Mouse (Mus musculus) adipocyte (in vitro differentiated cells): ENCODE measurements around the gene Hook2.

Experiments used
- DNase-seq: peaks from one replicate; pipeline ENCODE4 v3.0.0-alpha.2; 2016; ENCODE audit warnings: low spot score

Gene Hook2

DNA sequence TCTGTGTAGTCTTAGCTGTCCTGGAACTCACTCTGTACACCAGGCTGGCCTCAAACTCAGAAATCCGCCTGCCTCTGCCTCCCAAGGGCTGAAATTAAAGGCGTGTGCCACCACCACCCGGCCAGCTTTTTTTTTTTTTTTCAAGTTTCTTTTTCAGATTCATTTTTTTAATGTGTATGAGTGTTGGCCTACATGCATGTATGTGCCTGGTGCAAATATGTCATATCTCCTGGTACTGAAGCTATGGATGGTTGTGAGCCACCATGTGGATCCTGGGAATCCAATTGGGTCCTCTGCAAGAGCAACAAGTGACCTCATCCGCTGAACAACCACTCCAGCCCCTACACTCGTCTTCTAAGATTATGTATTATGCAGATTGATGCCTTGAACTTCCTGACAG, 3.0 kb upstream of the Hook2 start:
- no peak for DNase-seq

DNA sequence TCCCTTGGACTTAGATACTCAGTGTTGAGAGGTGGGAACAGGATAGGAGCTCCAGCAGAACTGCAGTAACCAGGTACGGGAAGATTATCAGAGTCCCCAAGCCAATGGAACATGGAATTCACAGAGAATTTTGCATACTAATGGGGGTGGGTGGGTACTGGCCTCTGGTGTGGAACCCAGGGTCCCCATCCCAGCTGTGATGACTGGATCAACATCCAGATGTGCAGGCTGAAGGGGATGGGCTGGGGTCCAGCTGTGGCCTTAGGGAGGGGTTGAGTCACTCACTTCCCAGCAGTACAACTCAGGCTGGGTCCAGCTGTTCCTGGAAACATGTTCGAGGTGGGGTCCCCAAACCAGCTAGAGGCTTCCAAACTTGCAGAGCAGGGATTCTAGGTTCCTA, 2.5 kb upstream of the Hook2 start:
- DNase-seq = no peak

DNA sequence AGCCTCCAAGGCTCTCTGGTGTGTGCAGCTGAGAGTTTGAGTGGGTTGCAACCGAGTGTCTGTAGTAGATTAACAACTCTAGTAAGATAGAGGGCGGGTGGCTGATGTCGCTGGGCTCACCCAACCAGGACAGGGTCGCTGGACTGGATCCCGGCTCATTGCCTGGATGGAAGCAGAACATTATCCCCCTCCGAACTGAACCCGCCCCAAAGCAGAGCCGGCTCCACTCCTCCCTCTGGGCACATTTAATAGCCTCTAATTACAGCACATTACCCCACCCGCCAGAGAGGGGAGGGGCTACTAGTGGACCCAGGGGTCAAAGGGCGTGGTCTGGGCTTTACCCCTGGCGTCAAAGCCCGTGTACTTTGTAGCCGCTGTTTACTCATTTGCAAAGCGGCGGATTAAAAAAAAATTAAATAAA, 1.1 kb upstream of the Hook2 start:
- DNase-seq = peak; percentile 76

DNA sequence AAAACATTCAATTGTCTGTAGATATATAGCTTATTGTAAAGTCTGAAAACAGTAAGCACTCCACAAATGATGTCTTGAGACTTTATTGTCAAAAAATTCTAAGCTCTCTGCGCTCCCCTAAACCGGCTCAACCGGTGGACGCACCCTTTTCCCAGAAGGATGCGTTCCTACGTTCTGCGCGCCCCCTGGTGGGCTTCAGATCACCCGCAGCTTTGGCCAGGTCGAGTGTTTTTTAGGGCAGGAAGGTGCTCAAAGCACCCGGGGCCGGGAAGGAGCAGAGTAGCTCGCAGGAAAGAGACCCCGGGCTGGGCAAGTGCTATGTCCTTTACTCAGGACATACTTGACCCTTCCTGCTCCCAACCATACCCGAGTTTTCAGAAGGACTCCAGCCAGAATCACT, 593 bp upstream of the Hook2 start:
- DNase-seq = peak; percentile 96

DNA sequence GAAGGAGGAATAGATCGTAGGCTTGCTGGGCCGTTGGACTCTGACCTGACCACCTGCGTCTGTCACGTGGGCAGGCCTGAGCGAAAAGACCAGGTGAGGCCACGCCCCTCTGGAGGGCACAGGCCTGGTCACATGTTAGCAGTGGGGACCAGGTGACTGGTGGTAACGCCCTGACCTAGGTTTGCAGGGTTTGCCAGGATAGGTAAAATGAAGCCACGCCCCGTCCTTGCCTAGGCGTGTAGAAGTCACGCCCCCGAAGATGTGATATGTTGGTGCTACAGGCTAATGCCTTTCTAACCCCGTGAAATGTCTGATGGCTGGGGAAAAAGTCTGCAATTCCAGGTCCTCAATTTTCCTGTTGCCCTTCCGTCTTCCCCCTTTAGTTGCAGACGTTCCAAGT, 433 bp downstream of the Hook2 start:
- DNase-seq = no peak

DNA sequence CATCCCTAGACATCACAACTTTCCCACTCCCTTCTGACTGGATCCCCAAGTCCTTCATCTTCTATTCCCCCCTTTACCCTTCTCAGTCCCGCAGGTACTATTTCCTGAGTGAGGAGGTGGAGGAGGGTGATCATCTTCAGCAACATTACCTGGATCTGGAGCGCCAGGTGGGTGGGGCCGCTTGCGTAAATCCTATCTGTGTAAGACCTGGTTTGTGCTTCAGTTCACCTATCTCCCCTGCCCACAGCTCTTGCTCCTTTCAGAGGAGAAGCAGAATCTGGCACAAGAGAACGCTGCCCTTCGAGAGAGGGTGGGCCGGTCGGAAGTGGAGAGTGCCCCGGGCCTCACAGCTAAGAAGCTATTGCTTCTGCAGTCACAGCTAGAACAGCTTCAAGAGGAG, 4.0 kb downstream of the Hook2 start:
- DNase-seq = no peak

DNA sequence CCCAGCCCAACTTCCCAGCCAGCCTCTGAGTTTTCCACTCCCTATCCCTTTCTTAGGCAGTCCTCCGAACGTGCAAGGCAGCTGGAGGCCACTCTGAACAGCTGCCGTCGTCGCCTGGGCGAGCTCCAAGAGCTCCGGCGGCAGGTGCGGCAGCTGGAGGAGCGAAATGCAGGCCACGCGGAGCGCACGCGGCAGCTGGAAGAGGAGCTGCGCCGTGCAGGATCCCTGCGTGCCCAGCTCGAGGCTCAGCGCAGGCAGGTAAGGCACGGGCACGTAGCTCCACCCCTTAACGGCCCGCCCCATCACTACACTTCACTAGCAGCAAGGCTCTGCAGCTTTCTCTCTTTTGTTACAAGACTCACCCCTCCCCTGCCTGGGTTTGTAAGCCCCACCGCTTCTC, 5.3 kb downstream of the Hook2 start:
- no peak for DNase-seq

DNA sequence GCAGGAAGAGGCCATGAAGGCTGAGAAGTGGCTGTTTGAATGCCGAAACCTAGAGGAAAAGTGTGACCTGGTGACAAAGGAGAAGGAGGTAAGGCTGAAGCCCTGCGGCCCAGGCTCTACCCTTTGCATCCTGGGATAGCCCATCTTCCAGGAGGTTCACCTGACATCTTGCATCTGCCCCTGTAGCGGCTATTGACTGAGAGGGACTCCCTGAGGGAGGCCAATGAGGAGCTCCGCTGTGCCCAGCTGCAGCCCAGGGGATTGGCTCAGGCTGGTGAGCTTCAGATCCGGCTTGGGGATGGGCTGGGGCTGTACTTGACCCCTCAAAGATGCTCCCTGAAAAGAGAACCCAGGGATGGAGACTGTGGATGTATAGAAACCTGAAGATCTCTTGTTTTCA, 6.6 kb downstream of the Hook2 start:
- DNase-seq = no peak

DNA sequence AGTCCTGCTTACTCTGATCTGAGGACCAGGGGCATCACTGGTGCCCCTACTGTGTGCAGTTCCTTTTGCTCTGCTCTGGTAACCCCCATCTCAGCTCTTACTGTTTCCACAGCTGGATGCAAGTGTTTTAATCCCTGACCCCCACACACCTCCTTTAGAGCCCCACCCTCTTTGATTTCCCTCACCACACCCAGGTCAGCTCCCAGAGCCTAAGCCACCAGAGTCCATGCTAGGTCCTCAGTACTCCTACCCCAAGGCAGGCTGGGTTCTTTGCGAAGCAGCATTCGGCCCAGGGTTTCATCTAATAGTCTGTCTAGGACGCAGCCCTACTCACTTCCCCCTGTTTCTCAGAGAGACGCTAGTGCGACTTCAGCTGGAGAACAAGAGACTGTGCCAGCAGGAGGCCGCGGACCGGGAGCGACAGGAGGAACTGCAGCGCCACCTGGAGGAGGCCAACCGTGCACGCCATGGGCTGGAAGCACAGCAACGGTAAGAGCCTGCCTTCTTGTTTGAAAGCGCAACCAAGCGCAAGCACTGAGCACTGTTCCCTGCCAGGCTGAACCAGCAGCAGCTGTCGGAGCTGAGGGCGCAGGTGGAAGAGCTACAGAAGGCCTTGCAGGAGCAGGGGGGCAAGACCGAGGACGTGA, 7.4 kb downstream of the Hook2 start:
- DNase-seq = peak; percentile 88

DNA sequence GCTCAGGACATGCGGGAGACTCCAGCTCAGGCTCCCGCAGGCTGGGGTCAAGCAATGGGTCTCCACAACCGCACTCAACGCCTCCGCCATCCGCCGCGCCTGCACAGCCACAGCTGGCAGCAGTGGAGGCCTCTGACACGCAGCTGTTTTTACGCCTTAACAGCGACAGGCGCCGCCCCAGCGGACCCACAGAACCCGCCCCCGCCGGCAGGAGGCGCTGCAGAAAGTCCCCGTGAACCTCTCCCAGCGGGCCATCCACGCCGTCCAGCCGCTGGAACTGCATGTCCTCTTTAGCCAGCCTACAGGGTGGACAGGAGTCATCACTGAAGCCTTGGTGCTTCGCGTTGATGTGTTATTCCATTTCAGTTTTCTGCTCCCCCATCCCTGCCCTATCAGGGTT, 17.3 kb downstream of the Hook2 start:
- no peak for DNase-seq

DNA sequence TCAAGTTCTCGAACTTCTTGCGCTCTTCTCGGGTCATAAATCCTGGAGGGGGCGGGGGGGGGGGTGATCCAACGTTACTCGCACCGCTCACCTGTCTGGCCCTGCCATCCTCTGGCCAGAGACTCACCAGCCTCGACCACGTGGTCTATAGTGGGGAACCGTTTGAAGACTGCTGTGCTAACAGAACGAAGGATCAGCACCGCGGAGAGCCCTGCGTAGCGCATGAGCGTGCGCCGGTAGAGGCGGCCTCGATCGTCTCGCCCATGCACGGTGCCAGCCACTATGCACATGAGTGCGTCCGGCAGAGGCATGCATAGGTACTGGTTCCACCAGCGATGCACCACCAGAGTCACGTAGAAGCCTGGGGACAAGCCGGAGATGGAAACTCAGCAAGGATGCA, 20.8 kb downstream of the Hook2 start:
- no peak for DNase-seq

DNA sequence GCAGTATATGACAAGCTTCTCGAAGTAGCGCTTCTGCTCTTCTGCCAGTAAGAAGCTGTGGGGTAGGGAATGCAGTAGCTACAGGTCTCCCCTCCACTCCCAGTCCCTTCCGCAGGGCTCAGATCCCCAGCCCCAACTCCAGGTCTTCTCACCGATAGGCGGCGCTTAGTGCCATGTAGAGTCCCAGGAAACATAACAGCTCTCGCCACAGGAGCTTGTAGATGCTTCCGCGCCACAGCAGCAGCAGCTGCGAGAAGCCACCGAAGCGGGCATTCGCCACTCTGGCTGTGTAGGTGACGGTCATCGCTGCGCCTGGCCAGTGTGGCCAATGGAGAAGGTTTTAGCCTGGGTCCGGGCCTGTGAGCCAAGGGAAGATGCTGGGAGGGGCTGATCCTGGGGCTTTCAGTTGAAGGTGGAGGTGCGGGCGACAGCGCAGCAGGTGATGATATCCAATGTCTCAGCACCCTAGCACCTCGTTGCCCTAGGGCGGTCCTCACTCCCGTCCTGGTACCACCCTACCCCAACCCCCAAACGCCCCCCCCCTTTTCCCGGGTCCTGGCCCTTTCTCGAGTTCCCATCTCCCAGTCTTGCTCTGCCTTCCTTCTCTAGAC, 22.9 kb downstream of the Hook2 start:
- no peak for DNase-seq

DNA sequence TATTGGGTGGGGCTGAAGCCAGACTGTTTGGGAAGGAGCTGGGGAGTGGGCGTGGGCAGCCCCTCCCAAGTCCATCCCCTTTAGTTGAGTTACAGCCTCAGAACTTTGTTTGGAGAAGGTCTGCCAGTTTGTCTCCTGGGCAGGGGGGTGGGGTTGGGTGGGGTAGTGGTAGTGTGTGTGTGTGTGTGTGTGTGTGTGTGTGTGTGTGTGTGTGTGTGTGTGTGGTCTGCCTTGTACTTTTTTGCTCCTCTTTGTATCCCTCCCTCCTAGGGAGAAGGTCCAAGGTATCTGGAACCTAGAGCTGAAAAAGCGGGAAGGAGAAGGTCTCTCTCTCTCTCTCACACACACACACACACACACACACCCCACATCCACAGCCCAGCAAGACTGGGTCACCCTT, 24.0 kb downstream of the Hook2 start, which contains the start of gene Best2:
Gene Best2 (minus strand): TSS at position 101 of the 400 bp plus-strand sequence.
- no peak for DNase-seq

DNA sequence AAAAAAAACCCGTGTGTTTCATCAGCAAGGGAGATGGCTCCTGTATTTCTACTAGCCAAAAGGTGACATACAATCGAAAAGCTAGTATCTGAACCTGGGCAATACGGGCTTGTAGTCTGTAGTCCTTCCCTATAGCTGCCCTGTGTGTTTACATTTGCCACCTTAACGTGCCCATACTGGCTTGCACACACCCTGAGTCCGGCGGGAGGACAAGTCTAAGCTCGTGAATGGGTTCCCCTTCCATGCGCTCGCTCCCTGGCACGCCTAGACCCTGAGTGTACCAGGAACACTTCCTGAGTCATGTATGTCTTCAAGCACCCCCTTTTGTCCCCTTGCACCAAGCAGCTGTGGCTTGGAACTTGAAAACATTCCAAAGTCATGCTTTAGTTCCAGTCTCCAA, 26.3 kb downstream of the Hook2 start:
- no peak for DNase-seq

DNA sequence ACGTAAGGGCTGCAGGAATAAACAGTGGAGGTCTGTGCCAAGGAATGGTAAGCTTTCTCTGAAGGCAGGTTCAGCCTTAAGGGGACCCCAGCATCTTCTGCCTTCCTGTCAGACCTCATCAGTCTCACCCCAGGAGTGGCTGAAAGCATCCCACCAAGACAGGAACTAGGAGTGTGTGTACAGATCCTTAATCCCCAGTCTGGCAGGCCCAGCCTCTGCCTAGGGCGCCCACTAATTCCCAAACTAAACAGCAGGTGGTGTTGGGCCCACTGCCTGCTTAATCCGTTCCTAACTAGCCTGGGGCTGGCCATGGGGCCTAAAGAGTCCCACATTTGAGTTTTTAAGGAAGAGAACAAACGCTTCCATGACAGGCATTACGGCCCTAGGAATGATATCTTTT, 26.8 kb downstream of the Hook2 start:
- DNase-seq = no peak

DNA sequence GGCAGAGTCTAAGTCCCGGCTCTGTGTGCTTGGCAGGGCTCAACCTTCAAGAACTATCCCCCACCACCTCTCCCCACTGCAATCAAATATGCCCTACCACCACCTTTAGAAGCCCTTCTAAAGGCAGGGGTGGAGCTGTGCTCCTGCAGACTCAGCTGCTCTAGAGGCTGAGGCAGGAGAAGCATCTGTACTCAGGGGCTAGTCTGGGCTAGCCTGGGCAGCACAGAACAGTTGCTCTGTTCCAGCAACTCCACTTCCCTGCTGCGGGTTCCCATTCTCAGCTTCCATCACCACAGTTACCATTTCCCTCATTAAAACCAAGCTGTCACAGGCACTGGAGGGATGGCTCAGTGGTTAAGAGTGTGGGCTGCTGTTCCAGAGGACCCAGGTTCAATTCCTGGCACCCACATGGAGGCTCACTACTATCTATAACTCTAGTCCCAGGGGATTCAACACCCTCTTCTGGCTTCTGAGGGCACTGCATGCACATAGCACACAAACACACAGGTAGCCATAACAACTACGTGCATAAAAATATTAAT, 31.2 kb downstream of the Hook2 start:
- DNase-seq = no peak

DNA sequence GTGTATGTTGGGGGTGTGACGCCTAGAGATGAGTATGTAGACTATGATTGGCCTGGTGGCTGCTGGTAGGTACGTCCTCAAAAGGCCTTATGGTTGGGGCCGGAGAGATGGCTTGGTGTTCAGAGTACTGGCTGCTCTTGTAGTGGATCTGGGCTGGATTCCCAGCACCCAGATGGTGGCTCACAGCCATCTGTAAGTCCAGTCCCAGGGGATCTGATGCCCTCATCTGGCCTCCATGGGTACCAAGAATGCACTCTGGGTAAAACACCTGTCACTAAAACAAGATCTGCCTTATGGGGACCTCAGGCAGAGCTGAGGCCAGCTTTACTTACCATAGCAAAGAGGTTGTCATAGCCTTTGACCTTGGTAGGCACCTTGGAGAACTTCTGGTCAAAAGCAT, 33.4 kb downstream of the Hook2 start:
- no peak for DNase-seq

DNA sequence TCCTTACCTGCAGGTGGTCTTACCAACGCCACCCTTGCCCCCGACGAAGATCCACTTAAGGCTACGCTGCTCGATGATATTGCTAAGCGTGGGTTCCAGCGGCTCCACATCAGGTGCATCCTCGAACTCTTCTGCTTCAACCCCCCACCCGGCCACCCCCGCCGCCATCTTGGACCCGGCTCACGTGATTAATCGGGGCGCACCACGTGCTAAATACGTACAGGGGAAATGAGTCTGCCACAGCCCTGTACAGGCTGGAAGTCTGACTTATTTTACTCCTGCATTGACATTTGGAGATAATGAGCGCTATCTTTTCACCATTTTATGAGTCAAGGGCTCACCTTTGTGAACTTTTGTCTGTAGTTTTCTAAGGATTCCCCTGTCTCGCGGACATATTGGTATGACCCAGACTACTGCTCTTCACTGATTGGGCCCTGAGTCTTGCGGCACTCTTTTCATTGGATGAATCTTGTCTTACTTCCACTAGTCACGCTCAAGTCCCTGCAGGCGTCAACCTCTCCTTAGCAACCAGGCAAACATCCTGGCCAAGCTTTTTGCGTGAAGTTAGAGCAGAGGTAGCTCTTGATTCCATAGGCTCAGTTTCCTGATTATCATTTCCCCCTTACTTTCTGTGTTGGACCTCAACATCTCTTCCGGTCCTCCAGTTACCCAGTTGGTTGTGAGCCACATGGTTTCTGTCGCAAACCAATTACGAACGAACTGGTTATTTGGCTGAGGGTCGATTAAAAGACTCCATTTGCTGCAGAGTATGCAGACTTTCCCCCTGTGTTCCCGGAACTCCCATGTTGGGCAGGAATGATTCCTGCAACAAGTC, 34.9 kb downstream of the Hook2 start, which contains the start of gene Asna1:
Gene Asna1 (minus strand): TSS at position 184 of the 835 bp plus-strand sequence.
- DNase-seq = peak; percentile 97

DNA sequence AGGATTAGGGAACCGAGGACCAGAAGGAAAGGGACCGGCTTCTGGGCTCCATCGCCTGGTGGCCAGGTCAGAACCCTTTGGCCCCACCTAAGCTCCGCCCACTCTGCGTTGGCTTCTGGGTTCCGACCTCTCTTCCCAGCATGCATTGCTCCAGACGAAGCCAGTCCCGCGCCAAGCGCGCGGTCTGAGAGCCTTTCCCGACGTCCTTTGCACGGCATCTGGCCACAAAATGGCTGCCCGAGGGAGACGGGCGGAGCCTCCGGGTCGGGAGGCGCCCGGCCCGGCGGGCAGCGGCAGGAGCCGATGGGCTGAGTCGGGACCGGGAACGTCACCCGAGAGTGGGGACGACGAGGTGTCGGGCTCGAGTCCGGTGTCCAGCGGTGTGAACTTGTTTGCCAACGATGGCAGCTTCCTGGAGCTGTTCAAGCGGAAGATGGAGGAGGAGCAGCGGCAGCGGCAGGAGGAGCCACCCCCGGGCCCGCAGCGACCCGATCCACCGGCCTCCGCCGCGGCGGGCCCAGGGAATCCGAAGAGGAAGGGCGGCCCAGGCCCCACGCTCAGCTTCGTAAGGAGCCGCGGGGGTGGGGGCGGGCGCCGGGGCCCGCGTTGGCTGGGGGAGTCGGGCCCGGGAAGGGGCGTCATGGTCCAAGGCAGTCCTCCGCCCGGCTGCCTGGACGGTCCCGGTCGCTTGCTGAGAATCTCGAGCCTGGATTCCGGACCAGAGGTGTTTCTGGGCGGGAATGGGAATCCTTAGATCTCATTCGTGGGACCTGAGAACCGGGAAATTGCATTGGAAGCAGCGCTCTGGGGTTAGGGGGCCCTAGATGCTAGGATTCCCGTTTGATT, 36.5 kb downstream of the Hook2 start, which contains the start of gene Trir:
Gene Trir (plus strand): TSS at position 154 of the 846 bp plus-strand sequence.
- DNase-seq = peak; percentile 100

DNA sequence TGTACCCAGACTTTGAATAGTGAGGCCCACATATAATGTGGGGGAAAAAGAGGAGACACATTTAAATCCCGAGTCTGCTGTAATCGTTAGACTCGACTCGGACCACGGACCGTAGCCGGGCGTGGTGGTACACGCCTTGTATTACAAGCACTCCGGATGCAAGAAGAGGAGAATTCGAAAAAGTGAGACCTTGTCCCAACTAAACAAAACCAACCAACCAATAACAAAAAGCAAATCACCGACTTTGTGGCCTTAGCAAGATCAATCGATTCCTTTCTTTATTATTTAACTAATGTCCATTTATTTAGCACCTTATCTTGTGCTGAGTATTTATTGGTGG, 37.1 kb downstream of the Hook2 start:
- peak; percentile 38 for DNase-seq

DNA sequence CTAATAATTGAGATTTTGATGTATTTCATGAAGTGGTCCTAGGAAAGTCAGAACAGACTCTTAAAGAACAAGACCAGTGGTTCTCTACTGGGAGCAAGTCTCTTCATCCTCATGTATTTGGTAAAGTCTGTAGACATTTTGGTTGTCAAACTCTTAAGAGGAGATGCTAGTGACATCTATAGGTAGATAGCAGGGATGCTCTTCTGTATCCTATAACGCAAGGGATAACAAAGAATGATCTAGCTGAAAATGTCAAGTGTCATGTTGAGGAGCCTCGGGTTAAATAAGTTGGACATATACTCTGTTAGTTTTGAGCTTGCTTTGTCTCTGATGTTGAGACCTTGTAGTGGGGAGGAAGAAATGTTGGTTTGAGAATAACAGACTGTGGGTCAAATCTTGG, 37.5 kb downstream of the Hook2 start:
- DNase-seq = peak; percentile 45

DNA sequence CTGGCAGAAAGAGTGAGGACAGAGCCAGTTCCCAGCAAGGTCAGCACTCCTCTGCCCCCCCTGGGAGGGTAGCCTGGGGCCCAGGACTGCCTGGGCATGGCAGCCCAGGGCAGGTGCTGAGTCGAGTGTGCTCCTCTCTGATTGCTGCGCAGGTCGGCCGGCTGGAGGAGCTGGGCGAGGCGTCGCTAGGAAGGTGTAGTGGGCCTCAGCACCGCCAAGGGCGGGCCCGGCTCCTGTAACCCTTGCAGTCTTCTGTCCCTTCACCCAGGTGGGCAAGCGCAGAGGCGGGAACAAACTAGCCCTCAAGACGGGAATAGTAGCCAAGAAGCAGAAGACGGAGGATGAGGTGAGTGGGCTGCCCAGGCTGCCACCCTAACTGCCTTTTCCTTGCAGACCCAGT, 38.9 kb downstream of the Hook2 start:
- no peak for DNase-seq
